Mouse (Mus musculus) limb, embryonic 13.5 days (tissue): ENCODE measurements around the gene Spint1. TPM values are rescaled to one million over a fixed set of nuclear protein-coding genes. Genes with fewer than 3 reads are reported as not detected.

Experiments
- ATAC-seq: fragments of 200-750 bp; cut with Nextera tagmentation; 2 replicates; pipeline ENCODE4 v1.8.0; 2017; ENCODE audit warnings: low read depth, moderate number of reproducible peaks, moderate TSS enrichment; ENCODE audit not compliant: low FRiP score
- H3K27ac ChIP-seq: fragments of 300-500 bp; sonication (generic); 2 replicates; pipeline ENCODE4 v1.5.1; 2015; ENCODE audit warnings: inconsistent platforms, mild to moderate bottlenecking, moderate library complexity
- H3K27me3 ChIP-seq: fragments of 300-500 bp; sonication (generic); 2 replicates; pipeline ENCODE4 v1.6.1; 2015; ENCODE audit warnings: mild to moderate bottlenecking, inconsistent platforms
- H3K36me3 ChIP-seq: fragments of 300-500 bp; sonication (generic); 2 replicates; pipeline ENCODE4 v1.6.1; 2015; ENCODE audit warnings: inconsistent platforms, mild to moderate bottlenecking, moderate library complexity
- H3K4me1 ChIP-seq: fragments of 300-500 bp; sonication (generic); 2 replicates; pipeline ENCODE4 v1.6.1; 2015; ENCODE audit warnings: inconsistent platforms
- H3K4me2 ChIP-seq: fragments of 300-500 bp; sonication (generic); replicated peaks from 2 replicates; pipeline ENCODE4 v1.6.1; 2015; ENCODE audit warnings: inconsistent platforms, mild to moderate bottlenecking, moderate library complexity
- H3K4me3 ChIP-seq: fragments of 300-500 bp; sonication (generic); 2 replicates; pipeline ENCODE4 v1.5.1; 2015; ENCODE audit warnings: moderate library complexity, mild to moderate bottlenecking, inconsistent platforms
- H3K9ac ChIP-seq: fragments of 300-500 bp; sonication (generic); 2 replicates; pipeline ENCODE4 v1.6.1; 2015; ENCODE audit warnings: mild to moderate bottlenecking, inconsistent platforms
- H3K9me3 ChIP-seq: fragments of 300-500 bp; sonication (generic); 2 replicates; pipeline ENCODE4 v1.6.1; 2016; ENCODE audit warnings: inconsistent platforms
- WGBS: fragments of 180-500 bp; shearing (Covaris S2); methylation state at CpG from one replicate; pipeline ENCODE4 v1.1.7; 2015; 5-methylcytosine and 5-hydroxymethylcytosine counted together
- polyA plus RNA-seq: library from polyadenylated mRNA; unstranded; fragments of >200 nt; fragmentation: Nextera tagmentation; extraction: Ambion mirVana; gene quantifications from 2 replicates; pipeline ENCODE4 v1.2.1, GENCODE M21; 2015

The Spint1 gene
- polyA plus RNA-seq, 1 experiment from 2014 or later, result 9.4 TPM

- no peaks in the 10 kb centered on the region for H3K4me1 ChIP-seq
- H3K36me3 ChIP-seq, result no peaks in the 10 kb centered on the region
- H3K4me3 ChIP-seq, result no peak overlapping the region
- H3K4me2 ChIP-seq, result no peak overlapping the region
- H3K27ac ChIP-seq, result no peak overlapping the region
- WGBS, result 75% methylated on average over 4 of the region's 4 CpGs
- H3K27me3 ChIP-seq, result peaks cover 15% of the 10 kb centered on the region
- H3K9ac ChIP-seq, result no peak overlapping the region
- H3K9me3 ChIP-seq, result no peaks in the 10 kb centered on the region
- ATAC-seq, result no peak
Observed at GRCm38 (mm10) chr2:119249592-119250061, 12.5 kb downstream of the Spint1 start.

DNA sequence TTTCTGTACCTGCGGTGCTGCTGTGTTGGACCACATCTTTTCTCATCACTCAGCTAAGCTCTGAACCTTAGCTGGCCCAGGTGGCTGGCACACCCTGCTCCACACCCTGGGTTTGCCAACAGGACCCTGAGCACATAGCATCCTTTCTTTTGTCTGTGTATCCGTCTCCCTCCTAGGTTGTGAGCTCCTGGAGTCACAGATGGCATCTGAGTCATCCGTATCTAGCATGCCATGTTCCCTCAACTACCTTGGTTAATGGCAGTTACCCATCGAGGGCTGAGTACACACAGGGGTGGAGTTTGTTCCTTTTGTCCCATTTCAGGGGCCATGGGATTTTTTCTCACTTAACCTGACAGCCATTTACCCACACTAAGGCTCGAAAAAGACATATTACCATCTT, 13.2 kb downstream of the Spint1 start:
- Histone ChIP-seq H3K9me3 (no peaks in the 10 kb centered on the region), H3K27ac (no peak overlapping the region), H3K36me3 (no peaks in the 10 kb centered on the region), H3K4me2 (peak overlapping the region; percentile 19; the same call in 1 of the 2 replicates), H3K27me3 (peaks cover 22% of the 10 kb centered on the region), H3K4me3 (no peak overlapping the region), H3K9ac (no peak overlapping the region), H3K4me1 (no peaks in the 10 kb centered on the region)
- WGBS, result 62% methylated on average over 5 of the region's 5 CpGs
- no peak for ATAC-seq

GRCm38 (mm10) chr2:119250826-119251478, 13.8 kb downstream of the Spint1 start:
- ATAC-seq, result peak; percentile 69

DNA sequence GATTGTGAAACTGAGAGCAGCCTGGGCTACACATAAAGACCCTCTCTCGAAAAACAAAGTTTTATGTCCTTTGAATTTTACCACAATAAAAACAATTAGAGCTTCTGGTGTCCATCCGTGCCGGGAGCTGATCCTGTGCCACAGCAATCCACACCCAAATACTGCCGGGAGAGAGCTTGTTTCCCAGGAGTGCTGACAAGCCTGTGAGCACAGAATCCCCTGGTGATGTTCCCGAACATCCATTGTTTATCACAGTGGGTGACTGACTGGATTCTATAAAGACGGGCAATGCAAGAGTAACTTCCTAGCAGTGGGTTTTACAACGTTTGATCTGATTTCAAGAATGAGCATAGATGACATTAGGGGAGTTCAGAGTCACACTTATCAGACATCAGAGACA, 17.8 kb downstream of the Spint1 start:
- H3K9ac ChIP-seq, result no peak overlapping the region
- 23% methylated on average over 7 of the region's 7 CpGs for WGBS
- ATAC-seq, result no peak
- no peak overlapping the region for H3K4me2 ChIP-seq
- H3K36me3 ChIP-seq, result no peaks in the 10 kb centered on the region
- no peaks in the 10 kb centered on the region for H3K4me1 ChIP-seq
- H3K27ac ChIP-seq, result no peak overlapping the region
- H3K4me3 ChIP-seq, result no peak overlapping the region
- H3K27me3 ChIP-seq, result peaks cover 21% of the 10 kb centered on the region
- H3K9me3 ChIP-seq, result no peaks in the 10 kb centered on the region

More at GRCm38 (mm10) chr2:119250826-119251478, 13.8 kb downstream of the Spint1 start:
- H3K4me2 ChIP-seq, result peak overlapping the region; percentile 19
- 15% methylated on average over 11 of the region's 11 CpGs for WGBS
- no peak overlapping the region for H3K27ac ChIP-seq
- H3K36me3 ChIP-seq, result no peaks in the 10 kb centered on the region
- H3K9ac ChIP-seq, result no peak overlapping the region
- no peaks in the 10 kb centered on the region for H3K9me3 ChIP-seq
- peaks cover 25% of the 10 kb centered on the region for H3K27me3 ChIP-seq
- H3K4me1 ChIP-seq, result no peaks in the 10 kb centered on the region
- H3K4me3 ChIP-seq, result no peak overlapping the region

DNA sequence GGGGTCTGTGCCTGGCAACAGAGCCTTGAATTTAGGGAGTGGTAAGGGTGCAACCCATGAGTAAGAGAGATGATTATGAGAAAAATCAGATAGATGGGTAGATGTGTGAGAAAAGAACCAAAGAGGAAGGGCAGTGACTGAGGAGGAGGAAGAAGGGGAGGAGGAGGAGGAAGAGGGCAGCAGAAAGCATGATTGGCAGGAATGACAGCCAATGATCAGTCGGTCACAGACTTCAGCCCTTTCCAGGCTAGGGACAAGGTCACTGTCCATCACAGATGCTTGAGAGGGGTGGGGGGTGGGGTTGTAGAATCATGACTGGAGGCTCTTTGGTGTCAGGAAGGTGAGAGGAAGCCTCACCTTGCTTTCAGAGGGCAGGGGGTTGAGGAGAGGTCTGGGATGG, 23.4 kb downstream of the Spint1 start:
- H3K9me3 ChIP-seq, result no peaks in the 10 kb centered on the region
- 84% methylated on average over 1 of the region's 1 CpGs for WGBS
- H3K36me3 ChIP-seq, result no peaks in the 10 kb centered on the region
- no peak overlapping the region for H3K27ac ChIP-seq
- no peak overlapping the region for H3K4me2 ChIP-seq
- no peak for ATAC-seq
- no peak overlapping the region for H3K9ac ChIP-seq
- H3K4me1 ChIP-seq, result peaks cover 8% of the 10 kb centered on the region; the same call in 1 of the 2 replicates
- no peak overlapping the region for H3K4me3 ChIP-seq
- H3K27me3 ChIP-seq, result peaks cover 5% of the 10 kb centered on the region

- Histone ChIP-seq H3K4me1 (peaks cover 8% of the 10 kb centered on the region; the same call in 1 of the 2 replicates), H3K27ac (no peak overlapping the region), H3K4me2 (no peak overlapping the region), H3K9me3 (no peaks in the 10 kb centered on the region), H3K36me3 (no peaks in the 10 kb centered on the region), H3K27me3 (peaks cover 4% of the 10 kb centered on the region; the same call in 1 of the 2 replicates), H3K9ac (no peak overlapping the region), H3K4me3 (no peak overlapping the region)
- WGBS, result 72% methylated on average over 2 of the region's 2 CpGs
- no peak for ATAC-seq
Observed at GRCm38 (mm10) chr2:119261326-119261725, 24.2 kb downstream of the Spint1 start.

DNA sequence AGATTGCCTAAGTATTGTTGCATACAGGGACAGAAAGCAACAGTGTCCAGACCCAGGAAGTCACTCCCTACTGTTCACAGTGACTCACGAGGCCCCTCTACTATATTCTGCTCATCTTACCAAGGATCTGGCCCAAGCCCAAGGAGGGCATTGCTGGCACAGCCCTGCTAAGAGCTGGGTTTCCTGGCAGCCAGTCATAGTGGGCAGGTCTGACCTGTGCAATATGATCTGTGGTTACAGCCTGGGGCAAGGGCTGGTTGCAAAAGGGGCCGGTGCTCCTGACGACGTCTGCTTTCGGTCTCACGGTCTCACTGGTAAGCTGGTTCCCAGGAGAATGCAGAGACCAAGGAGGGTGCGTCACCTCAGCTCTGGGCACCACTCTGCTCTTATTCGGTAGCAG, 25.8 kb downstream of the Spint1 start:
- Histone ChIP-seq H3K4me2 (peak overlapping the region; percentile 35), H3K27me3 (no peaks in the 10 kb centered on the region), H3K4me3 (no peak overlapping the region), H3K9me3 (no peaks in the 10 kb centered on the region), H3K9ac (peak overlapping the region; percentile 15; the same call in 1 of the 2 replicates), H3K4me1 (peaks cover 8% of the 10 kb centered on the region; the same call in 1 of the 2 replicates), H3K27ac (no peak overlapping the region), H3K36me3 (no peaks in the 10 kb centered on the region)
- WGBS, result 16% methylated on average over 8 of the region's 8 CpGs
- no peak for ATAC-seq

GRCm38 (mm10) chr2:119263813-119264212, 26.7 kb downstream of the Spint1 start:
- Histone ChIP-seq H3K9ac (no peak overlapping the region), H3K9me3 (no peaks in the 10 kb centered on the region), H3K4me3 (no peak overlapping the region), H3K4me1 (peaks cover 8% of the 10 kb centered on the region; the same call in 1 of the 2 replicates), H3K27me3 (peaks cover 5% of the 10 kb centered on the region), H3K36me3 (no peaks in the 10 kb centered on the region), H3K27ac (no peak overlapping the region), H3K4me2 (no peak overlapping the region)
- no peak for ATAC-seq
- WGBS, result 83% methylated on average over 5 of the region's 5 CpGs

GRCm38 (mm10) chr2:119270286-119270642, 33.1 kb downstream of the Spint1 start:
- H3K9ac ChIP-seq, result no peak overlapping the region
- H3K27ac ChIP-seq, result no peak overlapping the region
- 57% methylated on average over 9 of the region's 9 CpGs for WGBS

DNA sequence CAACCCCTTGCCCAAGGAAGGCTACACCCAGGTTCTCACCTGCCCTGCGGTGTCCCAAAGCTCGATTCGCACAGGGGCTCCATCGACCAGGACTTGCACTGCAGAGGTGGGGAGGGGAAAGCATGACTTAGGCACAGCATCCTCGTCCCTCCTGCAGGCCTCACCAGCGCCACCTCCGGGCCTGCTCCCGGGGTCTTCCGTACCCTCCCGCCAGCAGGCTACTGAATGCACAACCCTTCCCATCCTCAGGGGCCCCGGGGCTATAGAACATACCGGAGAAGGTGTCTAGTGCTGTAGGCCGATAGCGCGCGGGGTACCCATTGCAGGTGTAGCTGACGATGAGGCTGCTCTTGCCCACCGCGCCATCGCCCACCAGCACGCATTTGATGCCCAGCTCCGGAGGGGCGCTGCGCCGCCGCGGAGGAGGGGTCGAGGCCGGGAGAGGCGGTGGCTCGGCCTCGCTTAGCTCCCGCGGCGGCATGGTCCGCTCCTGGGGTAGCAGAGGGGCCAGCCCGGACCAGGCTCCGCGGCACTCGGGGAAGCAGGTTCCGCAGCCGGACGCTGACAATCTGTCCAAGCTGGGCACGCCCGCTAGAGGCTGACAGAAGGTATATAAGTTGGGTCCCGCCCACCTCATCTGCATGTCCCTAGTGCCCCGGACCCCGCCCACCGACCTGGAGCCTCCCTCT, 33.6 kb downstream of the Spint1 start, which contains the start of gene Rhov:
Gene Rhov (minus strand): TSS at position 630 of the 689 bp plus-strand sequence.
- H3K9me3 ChIP-seq, result no peaks in the 10 kb centered on the region
- ATAC-seq, result peak; percentile 76
- peak within 1 kb of the TSS; percentile 67 for H3K4me3 ChIP-seq
- WGBS, result under 1% methylated on average over 49 of the region's 49 CpGs
- H3K4me2 ChIP-seq, result peak within 1 kb of the TSS; percentile 97
- no peaks in the 10 kb centered on the region for H3K36me3 ChIP-seq
- no peak within 1 kb of the TSS for H3K27ac ChIP-seq
- H3K9ac ChIP-seq, result peak within 1 kb of the TSS; percentile 71
- H3K27me3 ChIP-seq, result peaks cover 27% of the 10 kb centered on the region
- H3K4me1 ChIP-seq, result no peaks in the 10 kb centered on the region

More at GRCm38 (mm10) chr2:119270286-119270642, 33.1 kb downstream of the Spint1 start:
- peak overlapping the region; percentile 97 for H3K4me2 ChIP-seq
- no peaks in the 10 kb centered on the region for H3K36me3 ChIP-seq
- no peaks in the 10 kb centered on the region for H3K4me1 ChIP-seq
- no peaks in the 10 kb centered on the region for H3K9me3 ChIP-seq
- H3K4me3 ChIP-seq, result peak overlapping the region; percentile 67
- H3K27me3 ChIP-seq, result peaks cover 27% of the 10 kb centered on the region
- no peak for ATAC-seq

DNA sequence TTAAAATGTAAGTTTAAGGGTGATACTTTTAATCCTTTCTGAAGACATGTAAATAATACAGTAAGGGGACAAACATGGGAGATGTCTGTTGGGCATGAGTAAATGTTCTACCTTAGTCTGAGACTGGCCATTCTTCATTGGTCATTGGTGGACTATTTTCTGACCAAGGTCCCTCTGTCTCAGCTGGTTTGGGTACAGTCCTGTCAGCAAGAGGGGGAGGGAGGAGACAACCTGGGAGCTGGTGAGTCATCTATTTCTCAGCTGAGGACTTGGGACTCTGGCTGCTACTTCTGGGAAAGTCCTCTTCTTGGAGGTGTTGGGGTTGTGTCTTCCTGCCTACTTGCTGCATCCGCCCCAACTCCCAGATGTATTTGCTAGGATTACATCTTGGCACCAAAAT, 37.0 kb downstream of the Spint1 start:
- H3K4me3 ChIP-seq, result no peak overlapping the region
- peaks cover 19% of the 10 kb centered on the region for H3K27me3 ChIP-seq
- WGBS, result 78% methylated on average over 1 of the region's 1 CpGs
- no peak overlapping the region for H3K9ac ChIP-seq
- H3K4me2 ChIP-seq, result no peak overlapping the region
- no peaks in the 10 kb centered on the region for H3K9me3 ChIP-seq
- H3K36me3 ChIP-seq, result no peaks in the 10 kb centered on the region
- no peak overlapping the region for H3K27ac ChIP-seq
- no peaks in the 10 kb centered on the region for H3K4me1 ChIP-seq
- no peak for ATAC-seq

GRCm38 (mm10) chr2:119276926-119277325, 39.8 kb downstream of the Spint1 start:
- Histone ChIP-seq H3K4me3 (no peak overlapping the region), H3K9me3 (no peaks in the 10 kb centered on the region), H3K4me2 (no peak overlapping the region), H3K36me3 (no peaks in the 10 kb centered on the region), H3K4me1 (no peaks in the 10 kb centered on the region), H3K9ac (no peak overlapping the region), H3K27me3 (no peaks in the 10 kb centered on the region), H3K27ac (no peak overlapping the region)
- 83% methylated on average over 7 of the region's 7 CpGs for WGBS
- no peak for ATAC-seq
